Mouse (Mus musculus) testis, postnatal 10 days (tissue): ENCODE measurements around the gene Bpifb4.

Source experiments
- DNase-seq: peaks from one replicate; pipeline ENCODE4 v3.0.0; 2021; ENCODE audit warnings: low spot score

The Bpifb4 gene

DNA sequence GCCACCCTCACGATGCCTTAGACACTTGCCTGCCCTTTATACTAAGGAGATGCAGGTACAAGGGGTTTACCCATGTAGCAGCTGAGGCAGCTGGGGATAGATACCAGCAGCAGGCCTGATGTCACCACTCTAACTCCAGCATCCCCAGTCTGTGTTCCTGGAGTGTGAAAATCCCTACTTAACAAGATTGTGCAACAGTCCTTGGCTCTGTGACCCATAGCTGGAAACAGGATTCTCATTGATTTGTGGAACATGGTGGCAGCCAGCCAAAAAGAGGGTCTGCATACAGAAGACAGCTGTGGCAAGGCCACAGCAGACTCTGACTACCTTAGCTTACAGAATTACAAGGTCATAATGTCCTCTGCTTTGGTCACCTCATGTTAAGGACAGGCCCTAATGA lies 67.1 kb downstream of the Bpifb4 start:
- no peak for DNase-seq

DNA sequence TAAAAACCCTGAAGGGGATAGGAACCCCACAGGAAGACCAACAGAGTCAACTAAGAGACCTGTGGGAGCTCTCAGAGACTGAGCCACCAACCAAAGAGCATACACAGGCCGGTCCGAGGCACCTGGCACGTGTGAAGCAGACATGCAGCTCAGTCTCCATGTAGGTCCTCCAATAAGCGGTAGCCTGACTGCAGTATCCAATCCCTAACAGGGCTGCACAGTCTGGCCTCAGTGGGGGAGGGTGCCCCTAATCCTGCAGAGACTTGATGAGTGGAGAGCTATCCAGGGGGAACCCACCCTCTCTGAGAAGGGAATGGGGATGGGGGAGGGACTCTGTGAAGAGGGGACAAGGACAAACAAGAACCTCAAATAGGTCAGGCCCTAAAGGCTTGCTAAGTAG lies 67.7 kb downstream of the Bpifb4 start:
- DNase-seq: no peak

DNA sequence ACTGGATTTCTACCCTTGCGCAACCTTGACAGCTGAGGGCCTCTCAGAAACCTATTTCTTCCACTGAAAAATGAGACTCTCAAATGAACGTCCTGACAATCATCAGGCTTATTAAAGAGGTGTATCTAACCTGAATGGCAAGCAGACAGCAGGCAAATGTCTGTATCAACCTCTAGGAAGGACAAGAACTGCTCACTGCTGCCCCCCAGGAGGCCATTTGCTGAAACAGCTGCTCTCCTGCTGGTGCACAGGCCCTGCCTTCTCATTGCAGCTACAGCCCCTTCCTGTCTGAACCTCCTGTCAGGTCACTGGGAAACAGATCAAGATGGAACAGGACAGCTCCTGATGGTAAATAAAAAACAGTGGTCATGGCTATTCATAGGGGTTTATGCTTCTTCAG lies 68.3 kb downstream of the Bpifb4 start:
- DNase-seq: no peak

DNA sequence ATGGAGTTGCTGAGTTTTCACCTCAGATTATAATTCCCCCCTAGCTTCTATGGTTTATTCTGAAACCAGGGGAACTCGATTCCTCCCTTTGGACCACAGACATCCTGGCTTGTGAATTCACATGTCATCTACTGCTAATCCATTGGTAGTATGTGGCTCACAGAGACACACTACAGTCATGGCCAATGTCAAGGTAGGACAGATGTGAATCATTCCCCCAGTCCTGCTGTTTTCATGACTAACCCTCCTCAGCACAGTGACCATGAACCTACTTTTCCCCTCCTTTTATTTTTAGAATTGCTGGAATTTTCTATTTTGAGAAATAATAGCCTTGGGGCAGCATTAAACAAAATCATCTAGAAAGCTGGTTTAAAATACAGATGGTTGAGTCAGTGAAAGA lies 69.4 kb downstream of the Bpifb4 start:
- no peak for DNase-seq

DNA sequence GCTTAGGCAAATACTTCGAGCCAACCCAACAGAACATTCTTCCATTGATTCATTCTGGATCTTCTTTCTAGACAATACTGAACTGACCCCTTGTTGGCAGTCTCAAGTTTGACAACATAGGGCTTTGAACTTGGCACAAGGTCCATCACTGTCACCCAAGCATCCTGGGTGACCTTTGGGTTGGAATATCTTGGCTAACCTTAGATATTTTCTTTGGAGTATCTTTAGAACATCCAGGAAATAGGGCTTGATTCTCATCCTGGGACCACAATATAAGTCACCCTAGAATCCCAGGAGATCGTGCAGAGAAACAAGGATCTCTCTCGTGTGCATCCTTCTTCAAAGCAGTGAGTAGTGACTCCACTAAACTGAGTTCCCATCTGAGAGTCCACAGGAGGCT lies 70.0 kb downstream of the Bpifb4 start, which contains the start of gene Bpifa2:
Bpifa2 (plus strand) TSS at position 301 of the 400 bp plus-strand sequence.
- no peak for DNase-seq
